Mouse (Mus musculus): ENCODE measurements around the gene Ano8.

The Ano8 gene

DNA sequence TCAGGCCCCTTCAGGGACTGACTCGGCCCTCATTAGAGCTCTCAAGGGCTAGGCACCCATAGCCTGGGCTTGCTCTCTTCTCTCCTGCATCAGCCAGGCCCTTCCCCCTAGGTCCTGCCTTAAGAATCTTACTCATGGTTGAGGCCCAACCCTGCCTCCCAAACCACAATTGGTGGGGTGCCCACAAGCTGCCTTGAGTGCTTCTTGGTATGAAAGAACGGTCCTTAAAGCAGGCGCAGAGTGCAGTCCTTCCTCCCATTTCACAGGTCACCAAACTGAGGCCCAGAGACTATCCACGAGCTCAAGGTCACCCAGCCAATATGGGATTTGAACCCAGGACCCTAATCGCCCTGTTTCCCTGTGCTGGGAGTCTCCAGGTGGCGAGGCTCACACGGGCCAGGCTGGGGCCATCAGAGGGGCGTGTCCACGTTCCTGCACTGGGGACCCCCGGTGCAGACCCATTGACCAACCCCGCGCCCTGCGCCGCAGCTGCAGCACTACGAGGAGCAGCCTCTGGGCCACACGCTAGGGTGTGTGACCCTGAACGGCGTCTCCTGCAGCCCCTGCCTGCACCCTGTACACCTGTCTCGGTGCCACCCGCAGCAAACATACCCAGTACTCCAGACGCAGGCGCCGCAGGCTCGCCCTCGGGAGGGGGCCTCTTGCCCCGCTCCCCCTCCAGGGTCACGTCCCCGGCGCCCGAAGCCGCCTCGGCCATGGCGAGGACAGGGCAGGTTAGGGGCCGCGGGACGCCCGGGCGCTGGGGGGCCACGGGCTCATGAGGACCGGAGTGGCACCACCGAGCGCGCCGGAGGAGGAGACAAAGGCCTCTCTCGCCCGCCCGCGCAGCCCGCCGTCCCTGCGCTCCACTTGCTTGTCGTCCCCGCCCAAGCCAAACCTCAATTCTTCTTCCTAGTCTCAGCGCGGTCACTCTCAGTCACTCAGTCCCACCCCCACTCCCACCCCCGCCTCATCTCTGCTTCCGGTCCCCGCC is at the start of gene Ano8:
Ano8 (minus strand) TSS at position 822 of the 994 bp plus-strand sequence.
- peak; percentile 89 for DNase-seq (ENCODE audit: low read depth, low spot score)

DNA sequence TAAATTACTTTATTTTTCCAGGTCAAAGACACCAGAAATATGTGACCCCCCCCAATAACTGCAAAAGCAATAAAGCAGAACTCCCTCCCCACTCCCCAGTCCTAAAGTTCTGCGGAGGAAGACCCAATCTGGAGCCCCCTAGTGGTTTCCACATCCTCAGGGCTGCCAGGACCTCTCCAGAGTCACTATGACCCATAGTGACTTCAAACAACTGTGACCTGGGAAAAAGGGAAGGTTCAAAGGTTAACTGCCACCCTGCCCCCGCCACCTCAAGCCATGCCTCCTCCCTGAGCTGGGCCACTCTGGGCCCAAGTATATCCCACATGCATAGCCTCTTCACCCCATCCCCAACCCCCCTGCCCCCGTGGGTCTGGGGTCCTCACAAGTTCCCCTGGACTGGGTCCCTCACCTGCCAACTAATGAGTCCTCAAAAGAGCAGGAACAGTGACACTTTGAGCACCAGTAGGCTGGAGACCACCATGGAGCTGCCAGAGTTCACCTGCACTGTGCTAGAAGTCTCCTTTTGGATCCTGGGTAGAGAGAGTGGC is 48.6 kb upstream of the Ano8 start:
- DNase-seq (ENCODE audit: low read depth, low spot score), result no peak

DNA sequence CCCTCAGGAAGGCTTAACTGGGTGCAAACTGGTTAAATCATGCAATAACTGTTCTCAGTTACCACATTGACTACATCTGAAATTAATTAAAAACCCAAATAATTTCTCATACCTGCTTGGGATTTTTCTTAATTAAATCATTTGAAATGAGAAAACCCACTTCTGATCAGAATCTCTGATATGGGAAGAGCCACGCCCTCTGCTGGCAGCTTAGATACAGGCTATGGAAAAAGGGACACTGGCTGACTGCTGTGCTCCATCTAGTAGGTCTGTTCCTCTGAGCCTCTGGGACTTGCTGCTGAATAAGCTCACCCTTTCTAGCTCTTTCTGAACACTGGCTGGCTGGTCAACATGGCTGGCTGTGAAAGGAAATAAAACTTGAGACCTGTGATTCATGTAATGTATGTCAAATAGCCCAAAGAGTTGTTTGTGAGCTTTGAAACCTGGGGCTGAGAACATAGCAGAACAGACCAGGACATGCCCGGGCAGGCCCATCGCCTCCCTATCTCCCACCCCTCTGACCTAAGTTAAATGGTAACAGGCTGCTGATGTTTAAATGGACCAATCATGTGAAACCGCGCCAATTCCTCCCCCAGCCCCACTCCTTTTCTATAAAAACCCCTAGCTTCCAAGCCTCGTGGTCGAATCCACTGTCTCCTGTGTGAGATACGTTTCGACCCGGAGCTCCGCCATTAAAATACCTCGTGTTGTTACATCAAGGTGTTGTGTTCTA is 45.1 kb upstream of the Ano8 start:
- DNase-seq (ENCODE audit: low read depth, low spot score), result peak; percentile 65

DNA sequence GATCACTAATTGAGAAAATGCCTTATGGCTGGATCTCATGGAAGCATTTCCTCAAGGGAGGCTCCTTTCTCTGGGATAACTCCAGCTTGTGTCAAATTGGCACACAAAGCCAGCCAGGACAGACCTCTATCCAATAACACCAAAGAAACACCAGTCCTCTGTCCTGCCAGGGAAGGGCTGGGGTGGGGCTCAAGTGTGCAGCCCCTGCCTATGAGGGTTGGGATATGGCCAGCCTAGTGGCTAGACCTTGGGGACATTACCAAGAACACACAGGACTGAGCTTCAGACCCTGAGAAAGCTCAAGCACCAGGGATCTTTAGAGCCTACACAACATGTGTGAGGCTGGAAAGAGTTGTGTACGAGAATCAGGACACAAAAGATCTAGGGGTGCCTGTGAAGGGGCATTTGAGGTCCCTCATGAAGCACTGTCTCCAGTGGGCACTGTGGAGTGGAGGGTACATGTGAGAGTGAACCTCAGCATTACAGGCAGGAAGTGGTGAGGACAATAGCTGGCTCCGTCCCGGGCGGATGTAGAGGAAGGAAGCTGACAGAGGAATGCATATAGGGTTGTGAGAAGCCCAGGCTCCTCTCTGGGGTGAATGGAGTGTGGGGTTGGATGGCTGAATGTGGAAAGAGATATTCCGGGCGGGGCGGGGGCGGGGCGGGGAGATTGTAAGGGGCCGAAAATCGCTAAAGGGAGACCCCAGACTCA is 42.8 kb upstream of the Ano8 start:
- DNase-seq (ENCODE audit: low read depth, low spot score), result peak; percentile 67

DNA sequence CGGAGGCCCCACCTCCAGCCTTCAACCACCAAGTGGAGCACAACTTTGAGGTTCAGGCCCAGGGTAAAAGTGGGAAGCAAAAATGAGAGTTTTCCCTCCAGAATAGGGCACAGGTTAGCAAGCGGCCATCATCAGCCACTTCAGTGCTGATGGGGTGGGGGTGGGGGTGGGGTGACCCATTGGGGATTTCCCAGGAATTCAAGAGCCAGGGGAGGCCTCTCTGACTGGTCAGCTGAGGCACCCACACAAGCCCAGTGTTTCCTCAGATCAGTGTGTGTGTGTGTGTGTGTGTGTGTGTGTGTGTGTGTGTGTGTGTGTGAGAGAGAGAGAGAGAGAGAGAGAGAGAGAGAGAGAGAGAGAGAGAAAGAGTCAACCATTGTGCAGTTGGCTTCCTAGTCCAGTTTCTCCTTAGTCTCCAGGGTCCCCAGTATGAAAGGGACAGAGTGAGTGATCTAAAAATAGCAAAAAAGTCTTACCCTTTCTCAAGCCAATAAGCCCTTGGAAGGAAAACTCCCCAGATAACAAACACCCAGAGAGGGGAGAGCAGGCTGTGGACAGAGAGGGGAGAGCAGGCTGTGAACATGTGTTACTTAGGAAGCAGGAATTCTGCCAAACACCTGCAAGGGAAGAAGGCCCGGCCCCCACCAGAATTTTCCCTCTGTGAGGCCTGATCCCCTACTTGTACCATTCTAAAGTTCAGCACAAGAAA is 41.6 kb upstream of the Ano8 start:
- DNase-seq (ENCODE audit: low read depth, low spot score), result no peak

GRCm38 (mm10) chr8:71526272-71526671 is 40.5 kb upstream of the Ano8 start:
- DNase-seq (ENCODE audit: low read depth, low spot score), result no peak

- DNase-seq (ENCODE audit: low read depth, low spot score), result no peak
Measured at GRCm38 (mm10) chr8:71525226-71526050, 39.7 kb upstream of the Ano8 start, which contains the start of gene Ccdc194. Gene Ccdc194, minus strand, starts transcription at chr8:71525711.

- peak; percentile 96 for DNase-seq (ENCODE audit: low read depth, low spot score)
Measured at GRCm38 (mm10) chr8:71521634-71522033, 35.9 kb upstream of the Ano8 start.

DNA sequence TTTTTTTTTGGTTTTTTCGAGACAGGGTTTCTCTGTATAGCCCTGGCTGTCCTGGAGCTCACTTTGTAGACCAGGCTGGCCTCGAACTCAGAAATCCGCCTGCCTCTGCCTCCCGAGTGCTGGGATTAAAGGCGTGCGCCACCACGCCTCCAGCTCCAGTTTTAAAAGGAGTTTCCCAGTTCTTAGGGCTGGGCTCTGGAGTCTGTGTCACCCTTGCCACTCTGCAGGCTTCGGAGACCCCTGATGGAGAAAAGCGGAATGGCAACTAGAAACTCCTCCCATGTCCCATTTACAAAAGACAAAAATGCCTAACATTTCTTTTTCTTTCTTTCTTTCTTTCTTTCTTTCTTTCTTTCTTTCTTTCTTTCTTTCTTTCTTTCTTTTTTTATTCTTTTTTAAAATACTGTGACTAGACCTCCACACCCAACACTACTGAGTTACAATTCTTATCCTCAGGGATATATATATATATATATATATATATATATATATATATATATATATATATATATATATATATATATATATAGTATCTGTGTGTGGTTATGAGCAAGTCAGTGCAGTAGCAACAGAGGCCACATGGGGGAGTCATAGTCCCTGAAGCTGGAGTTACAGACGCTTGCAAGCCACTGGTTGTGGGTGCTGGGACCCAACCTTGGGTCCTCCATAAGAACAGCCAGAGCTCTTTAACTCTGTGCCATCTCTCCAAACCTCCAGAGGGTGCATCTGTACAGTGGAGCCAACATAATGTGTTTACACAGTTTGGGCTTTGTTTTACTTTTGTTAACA is 33.5 kb upstream of the Ano8 start:
- DNase-seq (ENCODE audit: low read depth, low spot score), result peak; percentile 84

DNA sequence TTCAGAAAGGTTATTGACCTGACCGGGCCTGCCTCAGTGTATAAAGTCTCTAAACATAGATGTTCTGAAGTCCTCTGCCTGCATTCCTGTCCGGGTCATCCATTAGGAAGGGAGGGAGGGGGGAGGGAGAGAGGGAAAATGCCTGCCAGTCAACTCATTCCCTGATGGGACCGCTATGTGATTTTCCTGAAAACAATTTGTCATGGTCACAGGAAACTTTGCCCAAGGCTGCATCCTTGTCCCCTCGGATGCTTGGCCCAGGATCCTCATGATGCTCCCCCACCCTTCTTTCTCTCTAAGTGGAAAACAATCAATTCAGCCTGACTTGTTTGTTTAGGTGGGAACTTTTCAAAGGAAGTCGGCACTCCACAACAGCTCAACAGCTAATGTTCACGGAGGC is 31.0 kb upstream of the Ano8 start:
- no peak for DNase-seq (ENCODE audit: low read depth, low spot score)

GRCm38 (mm10) chr8:71515043-71515442 is 29.3 kb upstream of the Ano8 start:
- DNase-seq (ENCODE audit: low read depth, low spot score), result no peak

DNA sequence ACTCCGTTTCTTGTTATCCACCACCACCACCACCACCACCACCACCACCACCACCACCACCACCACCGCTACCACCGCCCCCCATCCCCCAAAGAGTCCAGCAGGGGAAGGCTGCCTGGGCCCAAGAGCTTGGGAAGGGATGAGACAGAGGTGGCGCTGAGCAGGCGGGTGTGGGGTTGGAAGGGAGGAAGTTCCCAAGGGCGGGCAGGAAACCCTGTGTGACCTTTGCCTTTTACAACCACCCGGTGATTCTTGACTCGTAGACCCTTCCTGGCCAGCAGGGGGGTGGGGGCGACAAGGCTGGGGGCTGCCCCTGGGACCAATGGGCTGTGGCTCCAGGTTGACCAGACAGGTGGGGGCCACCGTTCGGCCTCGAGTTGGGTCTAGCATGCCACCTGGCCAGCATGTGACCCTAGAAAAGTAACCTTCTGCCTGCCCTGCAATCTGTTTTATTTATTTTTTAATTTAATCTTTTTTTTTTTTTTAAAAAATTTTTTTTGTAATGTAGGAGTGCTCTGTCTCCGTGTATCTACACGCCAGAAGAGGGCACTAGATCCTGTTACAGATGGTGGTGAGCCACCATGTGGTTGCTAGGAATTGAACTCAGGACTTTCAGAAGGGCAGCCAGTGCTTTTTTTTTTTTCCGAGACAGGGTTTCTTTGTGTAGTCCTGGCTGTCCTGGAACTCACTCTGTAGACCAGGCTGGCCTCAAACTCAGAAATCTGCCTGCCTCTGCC is 27.4 kb upstream of the Ano8 start:
- no peak for DNase-seq (ENCODE audit: low read depth, low spot score)

DNA sequence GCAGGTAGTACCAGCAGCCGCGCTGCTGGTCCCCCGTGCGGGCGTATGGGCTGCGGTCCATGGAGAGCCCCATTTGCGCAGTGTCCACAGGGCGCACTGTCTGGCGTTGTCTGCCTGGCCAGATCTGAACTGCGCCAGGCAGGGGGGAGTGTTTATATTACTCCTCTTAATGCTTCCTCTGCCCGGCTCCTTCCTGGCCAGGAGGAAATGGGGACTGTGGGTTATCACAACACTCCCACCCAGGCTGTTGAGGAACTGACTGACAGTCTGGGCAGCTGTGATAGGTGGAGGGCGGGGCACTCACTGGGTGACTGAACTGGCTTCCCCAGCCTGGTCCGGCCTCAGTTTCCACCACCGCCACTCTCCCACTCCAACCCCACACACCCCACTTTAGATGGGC is 25.9 kb upstream of the Ano8 start, which contains the start of gene Plvap:
Plvap (minus strand) TSS at position 109 of the 400 bp plus-strand sequence.
- no peak for DNase-seq (ENCODE audit: low read depth, low spot score)

GRCm38 (mm10) chr8:71509316-71509715 is 23.6 kb upstream of the Ano8 start:
- DNase-seq (ENCODE audit: low read depth, low spot score), result no peak

DNA sequence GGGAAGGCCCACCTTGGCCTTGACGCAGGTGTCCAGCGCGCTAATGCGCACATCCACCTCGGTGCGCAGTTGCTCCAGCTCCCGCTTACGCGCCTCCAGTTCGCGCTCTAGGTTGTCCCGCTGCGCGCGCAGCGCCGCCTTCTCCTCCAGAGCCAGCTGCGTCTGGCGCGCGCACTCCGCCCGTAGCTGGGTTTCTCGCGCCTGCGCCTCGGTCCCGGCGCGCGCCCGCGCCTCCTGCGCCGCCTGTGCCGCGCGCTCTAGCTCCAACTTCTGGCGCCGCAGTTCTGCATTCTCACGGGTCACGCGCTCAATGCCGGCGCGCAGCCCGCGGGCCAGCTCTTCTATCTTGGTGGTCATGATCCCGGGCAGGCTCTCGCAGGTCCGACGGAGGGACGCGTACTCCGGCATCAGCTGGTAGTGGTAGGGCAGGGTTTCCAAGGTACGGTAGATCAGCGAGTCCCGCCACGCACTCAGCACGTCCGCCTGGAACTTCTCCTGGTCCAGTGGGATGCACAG is 21.9 kb upstream of the Ano8 start:
- DNase-seq (ENCODE audit: low read depth, low spot score), result no peak

GRCm38 (mm10) chr8:71505979-71506378 is 20.2 kb upstream of the Ano8 start:
- no peak for DNase-seq (ENCODE audit: low read depth, low spot score)

DNA sequence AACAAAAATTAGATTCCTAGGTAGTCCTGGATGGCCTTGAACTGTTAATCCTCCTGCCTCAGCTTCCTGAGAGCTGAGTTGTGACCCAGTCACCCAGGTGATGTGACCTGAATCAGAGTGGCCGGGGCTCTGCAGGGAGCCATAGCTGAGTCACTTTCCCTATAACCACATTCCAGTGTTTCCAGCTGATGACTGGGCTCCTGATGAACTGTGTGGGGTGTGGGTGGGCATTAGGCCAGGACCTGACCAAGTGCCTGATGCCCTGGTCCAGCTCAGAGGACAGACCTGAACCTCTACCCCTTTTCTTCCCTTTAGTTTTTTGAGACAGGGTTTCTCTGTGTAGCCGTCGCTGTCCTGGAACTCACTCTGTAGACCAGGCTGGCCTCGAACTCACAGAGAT is 19.6 kb upstream of the Ano8 start:
- DNase-seq (ENCODE audit: low read depth, low spot score), result no peak

GRCm38 (mm10) chr8:71504349-71504748 is 18.6 kb upstream of the Ano8 start:
- no peak for DNase-seq (ENCODE audit: low read depth, low spot score)
